Mouse (Mus musculus): ENCODE data around the gene Gm3250. TPM values are rescaled to one million over a fixed set of nuclear protein-coding genes. Genes with fewer than 3 reads are reported as not detected.
"Not testable (repeated sequence)": the region's sequence is repeated elsewhere in the genome, so short reads cannot be mapped to it uniquely, and the experiment has no call there.

Gm3250 gene
- polyA plus RNA-seq, 1 experiment from 2014 or later = not detected

DNA sequence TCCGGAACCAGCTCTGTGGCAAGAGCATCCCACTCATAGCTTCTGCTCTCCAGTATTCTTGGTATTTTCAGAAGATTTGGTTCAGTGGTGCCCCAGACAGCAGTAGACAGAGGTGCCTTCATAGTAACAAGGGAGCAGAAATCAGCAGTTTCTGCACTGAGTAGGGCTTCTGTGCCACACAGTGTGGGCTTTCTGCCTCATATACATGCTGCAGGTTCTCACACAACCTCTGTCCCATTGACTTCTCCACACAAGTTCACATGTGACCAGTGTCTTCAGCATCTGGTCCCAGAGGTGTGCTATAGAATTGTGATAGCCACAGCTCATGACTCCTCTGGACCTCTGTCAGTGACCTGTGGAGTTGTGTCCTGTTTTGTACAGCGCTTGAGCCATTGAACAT, 6.3 kb upstream of the Gm3250 start:
- H3K36me3 ChIP-seq = no peaks in the 10 kb centered on the region
- H3K27ac ChIP-seq (replicated peaks) = no peak overlapping the region
- no peak for DNase-seq (ENCODE audit: low spot score)
- WGBS = 85% methylated on average over 2 of the region's 2 CpGs
- 0 out of 2 replicates have a peak, but pooled peaks cover 3% of the 10 kb centered on the region for H3K4me1 ChIP-seq
- H3K27me3 ChIP-seq (ENCODE audit: low read depth, poor library complexity, severe bottlenecking) = no peaks in the 10 kb centered on the region
- H3K4me3 ChIP-seq = no peak overlapping the region
- H3K9me3 ChIP-seq (replicated peaks) = no peaks in the 10 kb centered on the region

DNA sequence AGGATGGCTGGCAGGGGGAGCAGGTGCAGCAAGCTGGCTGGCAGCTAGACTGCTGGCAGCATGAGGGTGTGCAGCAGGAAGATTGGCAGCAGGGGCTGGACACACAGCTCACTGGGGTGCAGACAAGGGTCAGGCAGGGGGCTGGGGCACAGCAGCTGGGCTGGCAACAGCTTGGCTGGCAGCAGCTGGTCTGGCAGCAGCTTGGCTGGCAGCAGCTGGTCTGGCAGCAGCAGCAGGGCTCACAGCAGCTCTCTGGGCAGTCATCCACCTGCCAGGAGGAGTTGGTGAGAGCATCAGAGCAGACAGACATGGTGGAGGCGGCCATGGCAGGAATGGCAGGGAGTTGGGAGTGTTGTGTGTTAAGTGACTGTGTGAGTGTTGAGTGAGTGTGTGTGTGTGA, 5.5 kb upstream of the Gm3250 start, which contains the start of gene Gm7137:
TSS of gene Gm7137 (minus strand) at position 325 of the 400 bp plus-strand sequence.
- not testable (repeated sequence) for H3K36me3 ChIP-seq; H3K27me3 ChIP-seq (ENCODE audit: low read depth, poor library complexity, severe bottlenecking); H3K4me1 ChIP-seq; DNase-seq (ENCODE audit: low spot score); H3K4me3 ChIP-seq; H3K9me3 ChIP-seq (replicated peaks); H3K27ac ChIP-seq (replicated peaks)
- WGBS = 53% methylated on average over 1 of the region's 1 CpGs

DNA sequence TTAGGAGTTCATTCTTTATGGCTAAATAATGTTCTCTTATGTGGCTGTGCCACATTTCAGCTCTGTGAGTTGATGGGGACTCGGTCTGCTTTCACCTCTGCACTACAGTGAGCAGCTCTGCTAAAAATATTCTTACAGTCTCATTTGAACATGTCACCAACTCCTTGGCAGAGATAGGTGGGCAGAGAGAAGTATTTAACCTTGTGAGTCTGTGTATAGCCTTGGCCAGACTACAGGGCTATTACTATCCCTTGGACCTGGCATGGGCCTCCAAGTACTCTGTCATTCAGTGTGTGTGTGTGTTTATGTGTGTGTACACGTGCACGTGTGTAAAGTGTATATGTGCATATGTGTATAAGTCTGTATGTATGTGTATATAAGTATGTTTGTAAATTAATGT, 1.1 kb upstream of the Gm3250 start:
- H3K4me1 ChIP-seq; H3K36me3 ChIP-seq; H3K27ac ChIP-seq (replicated peaks); H3K9me3 ChIP-seq (replicated peaks); H3K27me3 ChIP-seq (ENCODE audit: low read depth, poor library complexity, severe bottlenecking); H3K4me3 ChIP-seq; DNase-seq (ENCODE audit: low spot score): not testable (repeated sequence)
- 100% methylated on average over 1 of the region's 3 CpGs for WGBS

DNA sequence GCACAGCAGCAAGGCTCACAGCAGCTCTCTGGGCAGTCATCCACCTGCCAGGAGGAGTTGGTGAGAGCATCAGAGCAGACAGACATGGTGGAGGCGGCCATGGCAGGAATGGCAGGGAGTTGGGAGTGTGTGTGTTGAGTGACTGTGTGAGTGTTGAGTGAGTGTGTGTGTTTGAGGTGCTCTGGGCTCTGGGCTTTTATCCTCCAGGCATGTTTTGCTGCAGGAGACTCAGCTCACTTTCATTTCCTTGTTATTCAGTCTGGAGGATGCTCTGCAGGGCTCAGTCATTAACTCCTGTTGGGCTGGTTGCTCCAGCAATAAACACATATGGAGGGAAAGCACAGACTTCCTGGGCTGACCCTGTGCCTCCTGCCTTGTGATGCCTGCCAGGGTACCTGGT, 5.5 kb downstream of the Gm3250 start, which contains the start of gene Gm7138:
TSS of gene Gm7138 (minus strand) at position 101 of the 400 bp plus-strand sequence.
- H3K36me3 ChIP-seq; H3K4me1 ChIP-seq; H3K9me3 ChIP-seq (replicated peaks); H3K4me3 ChIP-seq; DNase-seq (ENCODE audit: low spot score); H3K27ac ChIP-seq (replicated peaks); H3K27me3 ChIP-seq (ENCODE audit: low read depth, poor library complexity, severe bottlenecking): not testable (repeated sequence)
- WGBS = 59% methylated on average over 1 of the region's 1 CpGs

DNA sequence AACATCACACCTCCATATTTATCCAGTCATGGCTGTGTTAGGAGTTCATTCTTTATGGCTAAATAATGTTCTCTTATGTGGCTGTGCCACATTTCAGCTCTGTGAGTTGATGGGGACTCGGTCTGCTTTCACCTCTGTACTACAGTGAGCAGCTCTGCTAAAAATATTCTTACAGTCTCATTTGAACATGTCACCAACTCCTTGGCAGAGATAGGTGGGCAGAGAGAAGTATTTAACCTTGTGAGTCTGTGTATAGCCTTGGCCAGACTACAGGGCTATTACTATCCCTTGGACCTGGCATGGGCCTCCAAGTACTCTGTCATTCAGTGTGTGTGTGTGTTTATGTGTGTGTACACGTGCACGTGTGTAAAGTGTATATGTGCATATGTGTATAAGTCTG, 10.2 kb downstream of the Gm3250 start:
- 83% methylated on average over 2 of the region's 3 CpGs for WGBS
- H3K4me3 ChIP-seq; H3K4me1 ChIP-seq; H3K27ac ChIP-seq (replicated peaks); H3K27me3 ChIP-seq (ENCODE audit: low read depth, poor library complexity, severe bottlenecking); H3K36me3 ChIP-seq; H3K9me3 ChIP-seq (replicated peaks); DNase-seq (ENCODE audit: low spot score): not testable (repeated sequence)

DNA sequence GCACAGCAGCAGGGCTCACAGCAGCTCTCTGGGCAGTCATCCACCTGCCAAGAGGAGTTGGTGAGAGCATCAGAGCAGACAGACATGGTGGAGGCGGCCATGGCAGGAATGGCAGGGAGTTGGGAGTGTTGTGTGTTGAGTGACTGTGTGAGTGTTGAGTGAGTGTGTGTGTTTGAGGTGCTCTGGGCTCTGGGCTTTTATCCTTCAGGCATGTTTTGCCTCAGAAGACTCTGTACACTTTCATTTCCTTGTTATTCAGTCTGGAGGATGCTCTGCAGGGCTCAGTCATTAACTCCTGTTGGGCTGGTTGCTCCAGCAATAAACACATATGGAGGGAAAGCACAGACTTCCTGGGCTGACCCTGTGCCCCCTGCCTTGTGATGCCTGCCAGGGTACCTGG, 11.1 kb downstream of the Gm3250 start, which contains the start of gene Gm3238:
TSS of gene Gm3238 (minus strand) at position 101 of the 400 bp plus-strand sequence.
- not testable (repeated sequence) for DNase-seq (ENCODE audit: low spot score); H3K27ac ChIP-seq (replicated peaks); H3K36me3 ChIP-seq; H3K4me3 ChIP-seq; H3K9me3 ChIP-seq (replicated peaks); H3K27me3 ChIP-seq (ENCODE audit: low read depth, poor library complexity, severe bottlenecking); H3K4me1 ChIP-seq
- WGBS = 60% methylated on average over 1 of the region's 1 CpGs

DNA sequence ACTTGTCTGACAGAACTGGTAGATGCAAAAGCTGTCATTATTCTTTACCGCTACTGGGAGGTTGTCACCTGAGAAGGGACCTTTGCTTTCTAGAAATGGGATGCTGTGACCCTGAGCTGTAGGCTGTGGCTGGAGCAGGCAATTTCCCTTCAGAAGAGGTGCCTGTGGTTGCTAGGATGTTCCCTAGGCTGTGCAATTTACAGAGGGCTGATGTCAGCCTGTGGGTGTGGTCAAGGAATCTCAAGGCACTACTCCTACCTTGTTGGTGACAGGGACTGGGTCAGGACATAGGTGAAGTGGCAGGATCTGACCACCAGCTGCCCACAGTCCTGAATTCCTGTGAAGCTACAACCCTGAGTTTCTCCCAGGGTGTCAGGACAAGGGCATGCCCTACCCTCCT, 12.6 kb downstream of the Gm3250 start:
- H3K9me3 ChIP-seq (replicated peaks) = no peaks in the 10 kb centered on the region
- WGBS = 83% methylated on average over 1 of the region's 1 CpGs
- no peaks in the 10 kb centered on the region for H3K27me3 ChIP-seq (ENCODE audit: low read depth, poor library complexity, severe bottlenecking)

DNA sequence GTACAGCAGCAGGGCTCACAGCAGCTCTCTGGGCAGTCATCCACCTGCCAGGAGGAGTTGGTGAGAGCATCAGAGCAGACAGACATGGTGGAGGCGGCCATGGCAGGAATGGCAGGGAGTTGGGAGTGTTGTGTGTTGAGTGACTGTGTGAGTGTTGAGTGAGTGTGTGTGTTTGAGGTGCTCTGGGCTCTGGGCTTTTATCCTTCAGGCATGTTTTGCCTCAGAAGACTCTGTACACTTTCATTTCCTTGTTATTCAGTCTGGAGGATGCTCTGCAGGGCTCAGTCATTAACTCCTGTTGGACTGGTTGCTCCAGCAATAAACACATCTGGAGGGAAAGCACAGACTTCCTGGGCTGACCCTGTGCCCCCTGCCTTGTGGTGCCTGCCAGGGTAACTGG, 22.8 kb downstream of the Gm3250 start, which contains the start of gene Gm3233:
TSS of gene Gm3233 (minus strand) at position 101 of the 400 bp plus-strand sequence.
- H3K27ac ChIP-seq (replicated peaks); DNase-seq (ENCODE audit: low spot score); H3K36me3 ChIP-seq; H3K4me3 ChIP-seq; H3K9me3 ChIP-seq (replicated peaks); H3K27me3 ChIP-seq (ENCODE audit: low read depth, poor library complexity, severe bottlenecking); H3K4me1 ChIP-seq: not testable (repeated sequence)
- WGBS = 71% methylated on average over 1 of the region's 1 CpGs

More for the DNA sequence above, 12.6 kb downstream of the Gm3250 start:
- H3K27ac ChIP-seq (replicated peaks) = no peak overlapping the region
- no peak overlapping the region for H3K4me3 ChIP-seq
- H3K4me1 ChIP-seq = no peaks in the 10 kb centered on the region
- no peak for DNase-seq (ENCODE audit: low spot score)
- H3K36me3 ChIP-seq = no peaks in the 10 kb centered on the region

DNA sequence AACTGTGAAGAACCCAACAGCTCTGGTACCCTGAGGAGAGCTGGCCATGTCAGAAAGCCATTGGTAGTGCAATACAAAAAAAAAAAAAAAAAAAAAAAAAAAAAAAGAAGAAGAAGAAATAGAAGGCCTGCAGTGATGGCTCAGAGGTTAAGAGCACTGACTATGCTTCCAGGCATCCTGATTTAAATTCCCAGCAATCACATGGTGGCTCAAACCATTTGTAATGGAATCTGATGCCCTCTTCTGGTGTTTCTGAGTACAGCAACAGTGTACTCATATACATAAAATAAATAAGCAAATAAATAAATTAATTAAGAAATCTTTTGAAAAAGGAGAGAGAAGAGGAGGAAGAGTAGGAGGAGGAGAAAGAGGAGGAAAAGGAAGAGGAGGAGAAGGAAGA, 28.9 kb downstream of the Gm3250 start:
- no peaks in the 10 kb centered on the region for H3K36me3 ChIP-seq
- no peak overlapping the region for H3K27ac ChIP-seq (replicated peaks)

DNA sequence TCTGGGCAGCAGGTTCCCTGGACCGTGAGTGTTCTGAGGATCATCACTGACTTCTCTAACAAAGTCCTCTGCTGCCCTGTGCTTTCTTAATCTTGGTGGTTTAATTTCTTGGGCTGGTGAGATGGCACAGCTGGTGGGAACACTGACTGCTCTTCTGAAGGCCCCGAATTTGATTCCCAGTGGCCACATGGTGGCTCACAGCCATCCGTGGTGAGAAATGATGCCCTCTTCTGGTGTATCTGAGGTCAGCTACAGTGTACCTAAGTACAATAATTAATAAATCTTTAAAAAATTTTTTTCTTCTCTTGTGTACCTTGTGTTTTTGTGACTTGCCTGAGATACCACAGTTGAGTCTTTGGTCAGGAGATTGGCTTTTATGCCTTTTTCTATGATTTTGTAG, 30.0 kb downstream of the Gm3250 start:
- H3K4me3 ChIP-seq; H3K4me1 ChIP-seq; H3K9me3 ChIP-seq (replicated peaks); H3K36me3 ChIP-seq; H3K27me3 ChIP-seq (ENCODE audit: low read depth, poor library complexity, severe bottlenecking); H3K27ac ChIP-seq (replicated peaks); DNase-seq (ENCODE audit: low spot score): not testable (repeated sequence)
- 70% methylated on average over 3 of the region's 3 CpGs for WGBS

More for the DNA sequence above, 28.9 kb downstream of the Gm3250 start:
- Histone ChIP-seq H3K4me1 (0 out of 2 replicates have a peak, but pooled peaks cover 3% of the 10 kb centered on the region), H3K4me3 (no peak overlapping the region), H3K9me3 (replicated peaks) (no peaks in the 10 kb centered on the region), H3K27me3 (ENCODE audit: low read depth, poor library complexity, severe bottlenecking) (no peaks in the 10 kb centered on the region)
- DNase-seq (ENCODE audit: low spot score) = no peak

DNA sequence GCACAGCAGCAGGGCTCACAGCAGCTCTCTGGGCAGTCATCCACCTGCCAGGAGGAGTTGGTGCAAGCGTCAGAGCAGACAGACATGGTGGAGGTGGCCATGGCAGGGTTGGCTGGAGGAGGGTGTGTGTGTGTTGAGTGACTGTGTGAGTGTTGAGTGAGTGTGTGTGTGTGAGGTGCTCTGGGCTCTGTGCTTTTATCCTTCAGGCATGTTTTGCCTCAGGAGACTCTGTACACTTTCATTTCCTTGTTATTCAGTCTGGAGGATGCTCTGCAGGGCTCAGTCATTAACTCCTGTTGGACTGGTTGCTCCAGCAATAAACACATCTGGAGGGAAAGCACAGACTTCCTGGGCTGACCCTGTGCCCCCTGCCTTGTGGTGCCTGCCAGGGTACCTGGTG, 31.1 kb downstream of the Gm3250 start, which contains the start of gene Gm9736:
TSS of gene Gm9736 (minus strand) at position 101 of the 400 bp plus-strand sequence.
- H3K36me3 ChIP-seq = not testable (repeated sequence)

DNA sequence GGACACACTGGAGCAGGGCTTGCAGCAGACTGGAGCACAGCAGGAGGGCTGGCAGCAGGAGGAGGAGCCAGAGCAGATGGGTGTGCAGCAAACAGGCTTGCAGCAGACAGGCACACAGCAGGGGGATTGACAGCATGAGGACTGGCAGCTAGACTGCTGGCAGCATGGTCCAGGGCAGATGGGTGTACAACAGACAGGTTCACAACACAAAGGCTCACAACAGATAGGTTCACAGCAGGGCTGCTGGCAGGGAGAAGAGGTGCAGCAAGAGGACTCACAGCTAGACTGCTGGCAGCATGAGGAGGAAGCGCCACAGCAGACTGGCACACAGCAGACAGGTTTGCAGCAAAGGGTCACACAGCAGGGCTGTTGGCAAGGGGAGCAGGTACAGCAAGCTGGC, 31.7 kb downstream of the Gm3250 start:
- peak; percentile 8 for DNase-seq (ENCODE audit: low spot score)
- H3K27ac ChIP-seq (replicated peaks); H3K4me1 ChIP-seq; H3K36me3 ChIP-seq; H3K9me3 ChIP-seq (replicated peaks); H3K27me3 ChIP-seq (ENCODE audit: low read depth, poor library complexity, severe bottlenecking); H3K4me3 ChIP-seq: not testable (repeated sequence)
- 79% methylated on average over 1 of the region's 1 CpGs for WGBS

More for the DNA sequence above, 31.1 kb downstream of the Gm3250 start, which contains the start of gene Gm9736:
- not testable (repeated sequence) for DNase-seq (ENCODE audit: low spot score); H3K27me3 ChIP-seq (ENCODE audit: low read depth, poor library complexity, severe bottlenecking); H3K4me1 ChIP-seq; H3K27ac ChIP-seq (replicated peaks); H3K9me3 ChIP-seq (replicated peaks); H3K4me3 ChIP-seq
- 82% methylated on average over 1 of the region's 1 CpGs for WGBS

DNA sequence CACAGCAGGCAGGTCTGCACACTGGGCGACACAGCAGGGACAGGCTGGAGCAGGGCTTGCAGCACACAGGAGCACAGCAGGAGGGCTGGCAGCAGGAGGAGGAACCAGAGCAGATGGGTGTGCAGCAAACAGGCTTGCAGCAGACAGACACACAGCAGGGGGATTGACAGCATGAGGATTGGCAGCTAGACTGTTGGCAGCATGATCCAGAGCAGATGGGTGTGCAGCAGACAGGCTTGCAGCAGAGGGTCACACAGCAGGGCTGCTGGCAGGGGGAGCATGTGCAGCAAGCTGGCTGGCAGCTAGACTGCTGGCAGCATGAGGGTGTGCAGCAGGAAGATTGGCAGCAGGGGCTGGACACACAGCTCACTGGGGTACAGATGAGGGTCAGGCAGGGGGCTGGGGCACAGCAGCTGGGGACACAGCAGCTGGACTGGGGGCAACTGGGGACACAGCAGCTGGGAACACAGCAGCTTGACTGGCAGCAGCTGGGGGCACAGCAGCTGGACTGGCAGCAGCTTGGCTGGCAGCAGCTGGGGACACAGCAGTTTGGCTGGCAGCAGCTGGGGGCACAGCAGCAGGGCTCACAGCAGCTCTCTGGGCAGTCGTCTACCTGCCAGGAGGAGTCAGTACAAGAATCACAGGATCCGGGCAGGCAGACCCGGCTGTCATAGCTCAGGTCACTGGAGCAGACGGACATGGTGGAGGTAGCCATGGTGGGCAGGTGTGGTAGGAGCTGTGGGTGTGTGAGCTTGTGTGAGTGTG, 40.2 kb downstream of the Gm3250 start, which contains the start of gene Gm18596:
TSS of gene Gm18596 (minus strand) at position 715 of the 765 bp plus-strand sequence.
- 58% methylated on average over 5 of the region's 5 CpGs for WGBS
- H3K4me3 ChIP-seq; DNase-seq (ENCODE audit: low spot score); H3K27me3 ChIP-seq (ENCODE audit: low read depth, poor library complexity, severe bottlenecking); H3K36me3 ChIP-seq; H3K9me3 ChIP-seq (replicated peaks): not testable (repeated sequence)
- Histone ChIP-seq H3K4me1 (peaks cover 42% of the 10 kb centered on the region), H3K27ac (replicated peaks) (peak within 1 kb of the TSS; percentile 46)
